Mouse (Mus musculus) gastrocnemius, adult 2 months (tissue): ENCODE data around the gene Mrpl11. TPM values are rescaled to one million over a fixed set of nuclear protein-coding genes. Genes with fewer than 3 reads are reported as not detected.
"Not testable (repeated sequence)": the region's sequence is repeated elsewhere in the genome, so short reads cannot be mapped to it uniquely, and the experiment has no call there.

Experiments
- DNase-seq: peaks from one replicate; pipeline ENCODE4 v3.0.0; 2022
- H3K27ac ChIP-seq: fragments of 200-600 bp; 2 replicates; pipeline ENCODE4 v1.8.1; 2022; ENCODE audit warnings: mild to moderate bottlenecking
- H3K4me3 ChIP-seq: fragments of 200-600 bp; 2 replicates; pipeline ENCODE4 v1.8.1; 2022; ENCODE audit warnings: mild to moderate bottlenecking, moderate library complexity
- CTCF ChIP-seq: fragments of 200-600 bp; IDR thresholded peaks from 2 replicates; pipeline ENCODE4 v1.8.1; 2022; ENCODE audit warnings: antibody characterized with exemption, mild to moderate bottlenecking, moderate library complexity
- intact Hi-C: fragments of 180-260 bp; cut with DNase I; formaldehyde crosslinking; loops from one replicate; pipeline ENCODE4 v1.15.1; 2025
- total RNA-seq, 2 experiments: library from RNA; stranded (reverse); gene quantifications; 2 replicates each; pipeline ENCODE4 v1.2.3; 2021

Mrpl11 gene
- total RNA-seq, 2 experiments from 2014 or later: 59.3 to 64.5 TPM

GRCm38 (mm10) chr19:4943253-4943588 is 18.7 kb upstream of the Mrpl11 start:
- peak overlapping the region; percentile 81; the same call in 1 of the 2 replicates for H3K27ac ChIP-seq
- intact Hi-C loops: no loop called here
- H3K4me3 ChIP-seq: peak overlapping the region; percentile 82
- TF ChIP-seq CTCF: no peak
- DNase-seq: no peak

DNA sequence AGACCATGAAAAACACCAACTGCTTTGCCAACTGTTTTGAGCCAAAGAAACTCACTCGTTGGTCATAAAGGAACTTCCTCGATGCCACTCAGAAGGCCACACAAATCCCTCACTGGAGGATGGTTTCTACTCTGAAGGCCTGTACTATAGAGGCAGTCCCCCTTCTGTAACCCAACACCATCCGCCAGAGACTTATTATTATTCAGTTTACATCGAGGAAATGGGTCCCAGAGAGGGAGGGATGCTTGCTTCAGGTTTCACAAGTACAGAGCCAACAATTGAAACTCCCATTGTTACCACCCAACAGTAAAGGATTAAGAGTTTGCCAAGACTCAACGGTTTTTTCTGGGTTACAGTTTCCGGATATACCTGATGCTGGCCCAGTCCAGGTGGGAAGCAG is 16.4 kb upstream of the Mrpl11 start:
- intact Hi-C loops: no loop called here
- Histone ChIP-seq H3K27ac (no peak overlapping the region), H3K4me3 (no peak overlapping the region)
- no peak for DNase-seq
- TF ChIP-seq CTCF: no peak

- H3K27ac ChIP-seq, H3K4me3 ChIP-seq, DNase-seq, intact Hi-C loops: not testable (repeated sequence)
Observed at GRCm38 (mm10) chr19:4948641-4949040, 13.3 kb upstream of the Mrpl11 start.

DNA sequence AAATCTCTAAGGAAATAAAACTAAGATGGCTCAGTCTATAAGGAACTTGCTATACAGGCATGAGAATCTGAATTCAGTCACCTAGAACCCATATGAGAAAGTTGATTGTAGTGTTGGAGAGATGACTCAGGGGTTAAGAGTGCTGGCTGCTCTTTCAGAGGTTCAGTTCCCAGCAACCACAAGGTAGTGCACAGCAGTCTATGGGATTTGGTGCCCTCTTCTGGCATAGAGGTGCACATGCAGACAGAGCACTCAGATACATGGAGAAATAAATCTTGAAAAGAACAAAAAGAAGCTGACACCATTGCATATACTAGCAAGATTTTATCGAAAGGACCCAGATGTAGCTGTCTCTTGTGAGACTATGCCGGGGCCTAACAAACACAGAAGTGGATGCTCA is 6.3 kb downstream of the Mrpl11 start:
- no peak overlapping the region for H3K27ac ChIP-seq
- peak; percentile 50 for TF ChIP-seq CTCF
- no peak for DNase-seq
- intact Hi-C loops: loop anchor here (10.0 kb wide), 2 partner anchors 213 to 343 kb away; partner anchors contain the start of genes Rbm4b and Rce1
- H3K4me3 ChIP-seq: no peak overlapping the region

DNA sequence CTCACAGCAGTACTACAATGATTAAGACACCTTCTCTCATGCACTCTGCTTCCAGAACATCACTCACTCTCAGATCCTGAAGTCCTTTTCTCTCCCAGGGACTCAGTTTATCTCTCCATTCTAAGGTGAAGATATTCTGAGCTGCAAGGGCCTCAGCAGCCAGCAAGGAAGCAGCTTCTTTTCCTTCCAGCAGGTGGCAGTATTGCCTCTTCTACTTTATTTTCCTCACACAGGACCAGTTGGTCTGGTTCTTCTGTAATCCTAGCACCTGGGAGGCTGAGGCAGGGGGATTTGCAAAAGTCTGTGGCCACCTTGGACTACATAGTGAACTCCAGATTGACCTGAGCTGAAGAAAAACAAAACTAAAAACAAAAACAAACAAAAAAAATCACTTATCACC is 19.8 kb downstream of the Mrpl11 start:
- DNase-seq: no peak
- Histone ChIP-seq H3K27ac (no peak overlapping the region), H3K4me3 (no peak overlapping the region)
- intact Hi-C loops: loop anchor here (1.0 kb wide), 1 partner anchor 21 kb away; no protein-coding TSS in a partner anchor
- TF ChIP-seq CTCF: peak; percentile 87

- intact Hi-C loops: no loop called here
- H3K4me3 ChIP-seq: no peak overlapping the region
- no peak overlapping the region for H3K27ac ChIP-seq
- DNase-seq: peak; percentile 93
- TF ChIP-seq CTCF: no peak; the same call in 1 of the 2 replicates
Observed at GRCm38 (mm10) chr19:4989013-4989412, 27.1 kb downstream of the Mrpl11 start.

DNA sequence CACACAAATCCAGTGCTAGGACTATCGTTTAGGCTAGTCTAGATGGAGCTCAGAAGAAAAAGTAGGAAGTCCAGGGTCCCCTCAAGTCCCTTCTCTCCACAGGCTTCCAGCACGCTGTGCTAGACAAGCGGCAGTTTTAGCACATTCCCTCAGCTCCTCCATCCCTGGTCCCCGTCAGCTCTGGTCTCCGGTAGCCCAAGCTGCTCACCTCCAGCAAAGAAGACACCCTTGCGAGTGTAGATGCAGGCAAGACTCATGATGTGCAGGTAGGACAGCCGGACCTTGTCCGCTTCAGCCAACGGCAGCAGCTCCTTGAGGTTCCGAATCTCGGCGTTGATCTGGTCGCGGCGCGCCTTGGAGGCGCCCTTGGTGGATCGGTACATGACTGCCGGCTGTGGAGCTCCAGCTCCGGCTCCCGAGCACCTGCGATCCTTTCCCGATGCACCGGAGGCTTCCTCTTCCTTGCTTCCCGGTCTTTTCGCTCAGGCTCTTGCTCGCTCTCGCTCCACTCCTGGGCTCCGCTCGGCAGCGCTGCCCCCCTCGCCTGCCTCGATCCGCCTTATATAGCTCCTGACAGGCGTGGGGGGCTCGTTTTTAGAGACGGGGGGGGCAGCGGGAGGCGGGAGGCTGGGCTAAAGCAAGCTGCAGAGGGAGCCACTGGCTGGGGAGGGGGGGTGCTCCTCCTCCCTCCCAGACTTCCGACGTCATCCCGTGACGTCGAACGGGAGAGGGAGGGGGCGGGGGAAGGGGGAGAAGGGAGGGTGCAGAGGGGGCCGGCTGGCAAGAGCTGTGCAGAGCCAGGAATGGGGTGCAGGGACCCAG is 27.7 kb downstream of the Mrpl11 start:
- no peak overlapping the region for H3K27ac ChIP-seq
- no peak overlapping the region for H3K4me3 ChIP-seq
- no peak for TF ChIP-seq CTCF
- intact Hi-C loops: no loop called here
- no peak for DNase-seq

GRCm38 (mm10) chr19:4990256-4990625 is 28.3 kb downstream of the Mrpl11 start, which contains the start of gene Npas4:
TSS of gene Npas4 (minus strand) at chr19:4990316.
- intact Hi-C loops: no loop called here
- no peak within 1 kb of the TSS for H3K4me3 ChIP-seq
- no peak within 1 kb of the TSS for H3K27ac ChIP-seq
- no peak for TF ChIP-seq CTCF
- no peak for DNase-seq

- no peak for DNase-seq
- intact Hi-C loops: no loop called here
- Histone ChIP-seq H3K27ac (no peak overlapping the region), H3K4me3 (no peak overlapping the region)
- TF ChIP-seq CTCF: no peak
Observed at GRCm38 (mm10) chr19:4990716-4991115, 28.8 kb downstream of the Mrpl11 start.

DNA sequence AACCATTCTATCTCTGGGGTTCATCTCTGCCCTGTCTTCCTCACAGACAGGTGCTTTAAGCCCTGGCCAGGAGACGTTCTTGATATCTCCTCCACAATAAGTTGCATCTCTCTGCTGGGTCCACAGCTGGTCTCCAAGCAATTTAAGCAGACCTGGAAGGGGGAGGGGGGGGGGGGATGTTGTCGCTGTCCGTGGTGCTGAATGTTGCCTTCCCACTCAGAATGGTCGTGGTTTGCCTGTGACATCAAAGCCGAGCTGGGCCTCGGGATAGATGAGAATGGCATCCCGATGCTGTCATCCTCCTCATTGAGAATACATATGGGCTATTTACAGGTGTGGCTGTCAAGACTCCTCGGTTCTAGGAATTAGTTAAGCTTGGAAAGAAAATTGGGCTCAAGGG is 30.4 kb downstream of the Mrpl11 start:
- H3K4me3 ChIP-seq: no peak overlapping the region
- H3K27ac ChIP-seq: peak overlapping the region; percentile 32; the same call in 1 of the 2 replicates
- TF ChIP-seq CTCF: no peak
- intact Hi-C loops: no loop called here
- peak; percentile 31 for DNase-seq

DNA sequence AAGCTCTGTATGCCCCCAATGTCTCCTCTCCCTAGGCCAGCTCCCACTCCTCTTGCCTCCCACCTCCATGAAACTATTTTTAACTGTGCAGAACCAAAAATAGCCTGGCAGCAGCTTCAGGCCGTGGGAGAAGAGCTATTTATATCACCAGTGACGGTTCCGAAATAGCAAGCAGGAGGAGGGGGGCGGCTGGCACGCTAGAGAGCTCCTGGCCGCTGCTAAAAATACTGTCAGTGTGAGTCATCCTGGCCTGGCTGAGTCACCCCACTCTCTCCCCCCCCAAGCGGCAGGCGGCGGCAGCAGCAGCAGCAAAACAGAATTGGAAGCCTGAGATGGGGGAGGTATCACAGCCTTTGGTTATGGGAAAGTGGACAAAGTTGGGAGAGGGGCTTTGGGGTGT is 31.0 kb downstream of the Mrpl11 start:
- peak; percentile 92 for DNase-seq
- no peak overlapping the region for H3K4me3 ChIP-seq
- intact Hi-C loops: no loop called here
- peak; percentile 23 for TF ChIP-seq CTCF
- peak overlapping the region; percentile 32; the same call in 1 of the 2 replicates for H3K27ac ChIP-seq

- no peak for TF ChIP-seq CTCF
- Histone ChIP-seq H3K4me3 (no peak overlapping the region; the same call in 1 of the 2 replicates), H3K27ac (peak overlapping the region; percentile 76; the same call in 1 of the 2 replicates)
- intact Hi-C loops: no loop called here
- DNase-seq: no peak
Observed at GRCm38 (mm10) chr19:4994043-4994442, 32.1 kb downstream of the Mrpl11 start.

- intact Hi-C loops: no loop called here
- Histone ChIP-seq H3K4me3 (no peak overlapping the region), H3K27ac (no peak overlapping the region)
- DNase-seq: no peak
- no peak for TF ChIP-seq CTCF
Observed at GRCm38 (mm10) chr19:4999445-5000140, 37.6 kb downstream of the Mrpl11 start.
